Mouse (Mus musculus): ENCODE measurements around the gene Tmem169. TPM values are rescaled to one million over a fixed set of nuclear protein-coding genes. Genes with fewer than 3 reads are reported as not detected.
A peak's percentile ranks its signal among the peaks of the same experiment; 100 is the strongest.

Gene Tmem169
- polyA plus RNA-seq, 1 experiment from 2014 or later = not detected

DNA sequence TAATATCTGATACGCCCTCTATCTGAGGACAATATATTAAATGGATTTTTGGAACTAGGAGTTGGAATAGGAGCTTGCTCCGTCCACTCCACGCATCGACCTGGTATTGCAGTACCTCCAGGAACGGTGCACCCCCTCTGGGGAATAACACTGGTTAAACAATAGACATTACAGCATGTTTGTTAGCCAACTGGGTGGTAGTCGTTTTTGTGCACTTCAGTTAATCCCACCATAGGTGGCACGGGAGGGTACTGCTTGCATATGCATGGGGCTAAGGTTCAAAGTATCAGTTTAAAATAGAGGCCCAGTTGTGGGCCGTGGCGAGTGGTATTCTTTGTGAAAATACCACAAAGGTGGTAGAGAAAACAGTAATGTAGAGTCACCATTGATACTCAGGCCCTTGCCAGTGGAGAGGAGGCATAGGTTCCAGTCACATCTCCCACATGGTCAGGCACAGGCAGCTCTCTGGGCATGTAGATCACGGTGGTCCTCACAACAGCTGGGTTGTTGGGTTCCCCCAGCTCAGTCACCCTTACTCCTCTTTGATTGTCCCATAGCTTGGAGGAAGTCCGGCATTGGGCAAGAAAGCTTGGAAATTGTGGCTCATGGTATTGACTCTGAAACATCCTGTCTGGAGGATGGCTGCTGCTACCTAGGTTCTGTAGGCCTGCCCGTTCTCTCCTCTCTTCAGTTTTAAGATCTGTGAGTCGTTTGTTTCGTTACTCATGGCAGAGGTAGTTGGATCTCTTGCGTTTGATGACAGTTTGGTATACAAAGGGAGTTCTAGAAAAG lies 28.9 kb upstream of the Tmem169 start:
- Histone ChIP-seq H3K36me3 (ENCODE audit: inconsistent target) (no peaks in the 10 kb centered on the region), H3K27ac (peak overlapping the region; percentile 62), H3K4me3 (ENCODE audit: inconsistent target) (peak overlapping the region; percentile 23; the same call in 1 of the 2 replicates), H3K79me2 (ENCODE audit: inconsistent target) (no peaks in the 10 kb centered on the region)
- WGBS (ENCODE audit: missing documents) = 18% methylated on average over 14 of the region's 15 CpGs

- no peak overlapping the region for H3K4me3 ChIP-seq (ENCODE audit: inconsistent target)
- 77% methylated on average over 11 of the region's 11 CpGs for WGBS (ENCODE audit: missing documents)
- H3K79me2 ChIP-seq (ENCODE audit: inconsistent target) = no peaks in the 10 kb centered on the region
- no peak overlapping the region for H3K27ac ChIP-seq
- no peaks in the 10 kb centered on the region for H3K36me3 ChIP-seq (ENCODE audit: inconsistent target)
These were observed 28.4 kb upstream of the Tmem169 start for GRCm38 (mm10) chr1:72255854-72256175.

- H3K4me3 ChIP-seq (ENCODE audit: inconsistent target) = no peak overlapping the region
- no peak overlapping the region for H3K27ac ChIP-seq
- no peaks in the 10 kb centered on the region for H3K36me3 ChIP-seq (ENCODE audit: inconsistent target)
- 91% methylated on average over 9 of the region's 9 CpGs for WGBS (ENCODE audit: missing documents)
- no peaks in the 10 kb centered on the region for H3K79me2 ChIP-seq (ENCODE audit: inconsistent target)
These were observed 27.6 kb upstream of the Tmem169 start for GRCm38 (mm10) chr1:72256381-72257256.

DNA sequence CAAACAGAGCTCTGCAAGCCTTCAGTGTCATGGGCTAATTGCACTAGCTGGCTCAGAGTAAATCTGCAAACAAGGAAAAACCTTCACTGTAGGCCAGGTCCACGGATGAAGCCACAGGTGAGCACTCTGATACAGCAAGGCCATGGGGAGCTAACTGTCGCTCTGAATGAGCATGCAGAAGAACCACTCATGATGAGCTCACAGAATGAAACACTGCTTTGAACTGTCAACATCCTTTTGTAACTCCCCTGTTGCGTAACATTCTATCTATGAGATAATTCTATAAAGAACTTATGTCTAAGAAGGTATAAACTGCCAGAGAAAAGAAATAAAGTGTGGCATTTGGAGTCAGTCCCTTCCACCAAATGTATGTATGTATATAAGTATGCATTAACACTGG lies 21.1 kb upstream of the Tmem169 start:
- no peak overlapping the region for H3K27ac ChIP-seq
- H3K36me3 ChIP-seq (ENCODE audit: inconsistent target) = no peaks in the 10 kb centered on the region

DNA sequence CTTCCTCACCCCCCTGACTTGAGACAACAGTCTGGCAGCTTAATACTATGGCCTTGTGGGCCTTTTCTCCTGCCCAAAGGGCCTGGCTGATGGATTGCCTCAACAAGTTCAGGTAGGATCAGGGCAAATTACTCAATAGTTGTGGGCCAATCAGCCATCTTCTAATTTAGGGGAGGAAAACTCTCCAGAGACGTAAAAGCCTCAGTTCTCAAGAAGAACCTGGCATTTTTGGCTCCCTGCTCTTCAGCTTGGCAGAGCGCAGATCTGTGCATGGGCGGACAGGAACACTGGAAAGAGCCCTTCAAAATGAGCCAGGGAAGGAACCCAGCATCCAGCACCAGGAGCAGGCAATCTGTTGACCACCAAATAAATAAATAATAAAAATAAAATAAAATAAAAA lies 6.1 kb upstream of the Tmem169 start:
- Histone ChIP-seq H3K27ac (no peak overlapping the region), H3K4me3 (ENCODE audit: inconsistent target) (no peak overlapping the region), H3K79me2 (ENCODE audit: inconsistent target) (no peaks in the 10 kb centered on the region), H3K36me3 (ENCODE audit: inconsistent target) (no peaks in the 10 kb centered on the region)
- 86% methylated on average over 3 of the region's 3 CpGs for WGBS (ENCODE audit: missing documents)

More for the DNA sequence above, 21.1 kb upstream of the Tmem169 start:
- no peaks in the 10 kb centered on the region for H3K79me2 ChIP-seq (ENCODE audit: inconsistent target)
- H3K4me3 ChIP-seq (ENCODE audit: inconsistent target) = no peak overlapping the region
- WGBS (ENCODE audit: missing documents) = 80% methylated on average over 3 of the region's 3 CpGs

DNA sequence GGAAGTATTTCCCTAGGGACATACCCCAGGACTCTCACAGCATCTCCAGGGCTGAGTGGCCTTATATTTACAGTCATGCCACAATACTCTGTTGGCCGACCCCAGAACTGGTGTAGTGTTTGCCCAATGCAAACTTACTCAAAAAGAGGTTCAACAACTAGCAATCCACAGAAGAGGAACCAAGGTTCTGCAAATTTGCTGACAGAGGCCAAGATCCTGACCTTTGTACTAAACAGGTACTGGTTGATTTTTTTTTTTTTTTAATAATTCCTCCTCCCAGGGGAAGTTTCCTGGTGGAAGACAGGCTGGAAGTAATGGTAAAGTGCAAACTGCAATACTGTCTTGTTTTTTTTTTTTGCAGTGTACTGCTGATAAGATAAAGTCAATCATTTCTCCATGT lies 1.6 kb upstream of the Tmem169 start:
- H3K36me3 ChIP-seq (ENCODE audit: inconsistent target) = no peaks in the 10 kb centered on the region
- 71% methylated on average over 1 of the region's 1 CpGs for WGBS (ENCODE audit: missing documents)
- H3K27ac ChIP-seq = no peak overlapping the region
- H3K4me3 ChIP-seq (ENCODE audit: inconsistent target) = no peak overlapping the region
- no peaks in the 10 kb centered on the region for H3K79me2 ChIP-seq (ENCODE audit: inconsistent target)

GRCm38 (mm10) chr1:72284539-72284938 lies 370 bp downstream of the Tmem169 start:
- WGBS (ENCODE audit: missing documents) = 11% methylated on average over 5 of the region's 5 CpGs
- H3K4me3 ChIP-seq (ENCODE audit: inconsistent target) = no peak overlapping the region
- H3K79me2 ChIP-seq (ENCODE audit: inconsistent target) = no peaks in the 10 kb centered on the region
- H3K27ac ChIP-seq = no peak overlapping the region
- no peaks in the 10 kb centered on the region for H3K36me3 ChIP-seq (ENCODE audit: inconsistent target)

GRCm38 (mm10) chr1:72286904-72287303 lies 2.7 kb downstream of the Tmem169 start:
- Histone ChIP-seq H3K79me2 (ENCODE audit: inconsistent target) (no peaks in the 10 kb centered on the region), H3K27ac (no peak overlapping the region), H3K4me3 (ENCODE audit: inconsistent target) (no peak overlapping the region), H3K36me3 (ENCODE audit: inconsistent target) (no peaks in the 10 kb centered on the region)
- 89% methylated on average over 4 of the region's 5 CpGs for WGBS (ENCODE audit: missing documents)

DNA sequence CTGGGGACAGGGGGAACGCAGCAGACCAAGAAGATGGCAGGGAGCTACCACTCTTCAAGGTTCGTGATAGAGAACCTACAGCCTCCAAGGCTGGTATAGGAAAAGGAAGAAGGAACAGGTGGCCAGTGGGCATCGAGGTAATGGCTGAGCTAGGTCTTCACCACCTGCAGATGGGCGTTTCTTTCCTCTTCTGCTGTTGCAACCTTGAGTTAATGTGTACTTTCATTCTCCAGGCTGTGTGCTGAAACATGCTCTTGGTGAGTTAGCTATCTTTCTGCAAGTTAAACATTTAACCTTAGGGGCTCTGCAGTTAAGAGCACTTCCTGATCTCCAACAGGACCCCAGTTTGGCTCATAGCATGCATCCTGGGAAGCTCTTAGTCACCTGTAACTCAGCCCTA lies 3.7 kb downstream of the Tmem169 start:
- no peak overlapping the region for H3K4me3 ChIP-seq (ENCODE audit: inconsistent target)
- H3K27ac ChIP-seq = no peak overlapping the region
- no peaks in the 10 kb centered on the region for H3K36me3 ChIP-seq (ENCODE audit: inconsistent target)
- WGBS (ENCODE audit: missing documents) = 68% methylated on average over 4 of the region's 4 CpGs
- no peaks in the 10 kb centered on the region for H3K79me2 ChIP-seq (ENCODE audit: inconsistent target)

- no peak overlapping the region for H3K4me3 ChIP-seq (ENCODE audit: inconsistent target)
- 95% methylated on average over 4 of the region's 4 CpGs for WGBS (ENCODE audit: missing documents)
- no peaks in the 10 kb centered on the region for H3K79me2 ChIP-seq (ENCODE audit: inconsistent target)
- no peaks in the 10 kb centered on the region for H3K36me3 ChIP-seq (ENCODE audit: inconsistent target)
- H3K27ac ChIP-seq = no peak overlapping the region
These were observed 4.5 kb downstream of the Tmem169 start for GRCm38 (mm10) chr1:72288527-72289150.

- Histone ChIP-seq H3K79me2 (ENCODE audit: inconsistent target) (no peaks in the 10 kb centered on the region), H3K4me3 (ENCODE audit: inconsistent target) (no peak overlapping the region), H3K36me3 (ENCODE audit: inconsistent target) (no peaks in the 10 kb centered on the region), H3K27ac (no peak overlapping the region)
- WGBS (ENCODE audit: missing documents) = 97% methylated on average over 4 of the region's 4 CpGs
These were observed 6.7 kb downstream of the Tmem169 start for GRCm38 (mm10) chr1:72290896-72291295.

DNA sequence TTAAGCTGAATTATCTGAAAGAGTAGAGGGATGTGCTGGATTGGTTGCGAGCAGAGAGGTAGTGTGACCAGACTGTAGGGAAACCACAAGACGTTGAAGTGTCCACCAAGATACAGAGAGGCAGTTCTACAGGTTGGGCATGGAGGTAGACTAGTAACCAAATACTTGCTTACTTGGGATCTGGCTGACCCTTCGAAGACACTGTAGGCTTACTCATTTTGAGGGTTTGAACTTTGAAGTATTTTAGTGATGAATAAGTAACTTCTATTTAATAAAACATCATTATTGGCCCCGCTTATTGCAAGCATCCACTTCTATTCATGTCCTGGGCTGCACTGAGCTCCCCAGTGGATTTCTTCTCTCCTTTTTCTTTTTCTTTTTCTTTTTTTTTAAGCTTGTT lies 7.3 kb downstream of the Tmem169 start:
- Histone ChIP-seq H3K36me3 (ENCODE audit: inconsistent target) (no peaks in the 10 kb centered on the region), H3K27ac (no peak overlapping the region), H3K4me3 (ENCODE audit: inconsistent target) (no peak overlapping the region), H3K79me2 (ENCODE audit: inconsistent target) (no peaks in the 10 kb centered on the region)
- WGBS (ENCODE audit: missing documents) = 90% methylated on average over 4 of the region's 4 CpGs

DNA sequence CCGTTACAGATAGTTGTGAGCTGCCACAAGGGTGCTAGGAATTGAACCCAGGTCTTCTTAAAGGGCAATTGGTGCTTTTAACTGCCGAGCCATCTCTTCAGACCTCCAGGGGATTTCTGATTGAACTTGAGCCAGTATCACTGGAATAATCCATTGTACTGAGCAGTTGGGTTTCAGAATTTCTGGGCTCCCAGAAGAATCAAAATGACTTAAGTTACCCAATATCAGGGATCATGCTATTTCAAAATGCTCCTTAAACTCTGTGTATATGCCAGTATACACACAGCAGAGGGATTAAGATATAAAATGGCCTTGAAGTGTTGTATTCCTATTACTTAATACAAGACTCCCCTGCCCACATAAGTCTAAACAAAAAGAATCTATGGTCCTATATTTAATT lies 7.8 kb downstream of the Tmem169 start:
- Histone ChIP-seq H3K79me2 (ENCODE audit: inconsistent target) (no peaks in the 10 kb centered on the region), H3K27ac (no peak overlapping the region), H3K4me3 (ENCODE audit: inconsistent target) (no peak overlapping the region), H3K36me3 (ENCODE audit: inconsistent target) (no peaks in the 10 kb centered on the region)
- WGBS (ENCODE audit: missing documents) = 96% methylated on average over 2 of the region's 2 CpGs

- Histone ChIP-seq H3K4me3 (ENCODE audit: inconsistent target) (no peak overlapping the region), H3K79me2 (ENCODE audit: inconsistent target) (no peaks in the 10 kb centered on the region), H3K27ac (no peak overlapping the region), H3K36me3 (ENCODE audit: inconsistent target) (no peaks in the 10 kb centered on the region)
- 68% methylated on average over 4 of the region's 4 CpGs for WGBS (ENCODE audit: missing documents)
These were observed 9.9 kb downstream of the Tmem169 start for GRCm38 (mm10) chr1:72293869-72294663.

Data from macrophage (primary cell).